Mouse (Mus musculus): Measurements from ENCODE around the gene Gm21188.
"Not testable (repeated sequence)": the region's sequence is repeated elsewhere in the genome, so short reads cannot be mapped to it uniquely, and the experiment has no call there.

The Gm21188 gene

DNA sequence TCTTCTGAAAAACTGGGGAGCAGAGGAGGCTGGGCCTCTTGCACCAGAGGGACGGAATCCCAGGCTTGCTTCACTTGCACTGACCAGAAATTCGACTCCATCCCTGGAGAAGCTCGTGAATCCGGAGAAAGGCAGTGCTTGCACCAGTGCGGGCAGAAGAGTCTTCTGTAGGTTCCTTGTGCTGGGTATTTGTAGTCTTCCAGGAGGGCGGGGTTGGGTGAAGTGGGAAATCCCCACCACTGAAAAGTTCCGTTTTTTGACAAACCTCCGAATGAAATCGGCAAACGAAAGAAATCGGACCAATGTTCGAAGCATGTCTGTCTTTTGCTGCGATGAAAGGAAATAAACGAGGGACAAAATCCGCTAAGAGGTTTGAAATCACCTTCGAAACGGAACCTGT, 25.1 kb downstream of the Gm21188 start, which contains the start of gene Gm36079:
Gm36079 (minus strand) TSS at position 101 of the 400 bp plus-strand sequence.
- not testable (repeated sequence) for DNase-seq (ENCODE audit: low read depth in 1 of 2, low spot score in 2 of 2)

GRCm38 (mm10) chr13:120026373-120026772, 25.6 kb downstream of the Gm21188 start:
- not testable (repeated sequence) for DNase-seq (ENCODE audit: low read depth in 1 of 2, low spot score in 2 of 2)

- DNase-seq (ENCODE audit: low read depth in 1 of 2, low spot score in 2 of 2), result not testable (repeated sequence)
These were observed 26.4 kb downstream of the Gm21188 start for GRCm38 (mm10) chr13:120025576-120025975.

- not testable (repeated sequence) for DNase-seq (ENCODE audit: low read depth in 1 of 2, low spot score in 2 of 2)
These were observed 27.0 kb downstream of the Gm21188 start for GRCm38 (mm10) chr13:120025004-120025403.

DNA sequence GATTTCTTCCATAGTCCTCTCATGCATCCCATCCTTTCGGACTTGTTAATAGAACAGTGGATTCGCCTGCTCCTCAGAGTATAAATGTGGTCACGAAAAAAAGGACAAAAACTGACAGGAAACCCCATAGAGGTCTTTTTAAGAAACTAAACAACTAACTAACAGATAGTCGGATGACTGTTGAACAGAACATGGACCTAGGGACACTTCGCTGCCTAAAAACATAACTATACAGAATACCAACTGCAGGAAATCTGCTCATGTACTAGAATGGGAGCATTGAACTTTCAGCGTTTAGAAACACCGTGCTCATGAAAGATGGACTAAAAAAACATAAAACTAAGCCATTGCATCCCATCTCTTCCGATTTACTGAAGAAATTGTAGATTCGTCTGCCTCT, 27.4 kb downstream of the Gm21188 start:
- not testable (repeated sequence) for DNase-seq (ENCODE audit: low read depth in 1 of 2, low spot score in 2 of 2)

DNA sequence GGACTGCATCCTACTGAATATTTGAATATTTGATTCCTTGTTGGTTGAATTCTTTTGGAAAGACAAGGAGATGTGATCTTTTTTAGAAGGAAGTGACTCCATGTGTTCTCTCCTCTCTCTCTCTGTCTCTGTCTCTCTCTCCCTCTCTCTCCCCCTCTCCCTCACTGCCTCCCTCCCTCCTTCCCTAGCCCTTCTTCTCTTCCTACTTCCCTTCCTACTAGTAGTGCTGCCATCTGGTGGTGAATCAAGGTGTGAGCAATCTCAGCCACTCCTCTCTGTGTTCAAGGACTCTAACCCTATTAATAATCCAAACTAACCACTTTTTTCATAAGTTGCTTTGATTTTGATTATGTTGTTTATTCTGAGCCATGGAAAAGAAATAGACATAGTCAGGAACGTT, 30.5 kb downstream of the Gm21188 start:
- not testable (repeated sequence) for DNase-seq (ENCODE audit: low read depth in 1 of 2, low spot score in 2 of 2)

GRCm38 (mm10) chr13:120015348-120016007, 36.5 kb downstream of the Gm21188 start:
- not testable (repeated sequence) for DNase-seq (ENCODE audit: low read depth in 1 of 2, low spot score in 2 of 2)

- DNase-seq (ENCODE audit: low read depth in 1 of 2, low spot score in 2 of 2), result not testable (repeated sequence)
These were observed 38.0 kb downstream of the Gm21188 start for GRCm38 (mm10) chr13:120013962-120014361.

GRCm38 (mm10) chr13:120013544-120013943, 38.5 kb downstream of the Gm21188 start:
- DNase-seq (ENCODE audit: low read depth in 1 of 2, low spot score in 2 of 2), result not testable (repeated sequence)

DNA sequence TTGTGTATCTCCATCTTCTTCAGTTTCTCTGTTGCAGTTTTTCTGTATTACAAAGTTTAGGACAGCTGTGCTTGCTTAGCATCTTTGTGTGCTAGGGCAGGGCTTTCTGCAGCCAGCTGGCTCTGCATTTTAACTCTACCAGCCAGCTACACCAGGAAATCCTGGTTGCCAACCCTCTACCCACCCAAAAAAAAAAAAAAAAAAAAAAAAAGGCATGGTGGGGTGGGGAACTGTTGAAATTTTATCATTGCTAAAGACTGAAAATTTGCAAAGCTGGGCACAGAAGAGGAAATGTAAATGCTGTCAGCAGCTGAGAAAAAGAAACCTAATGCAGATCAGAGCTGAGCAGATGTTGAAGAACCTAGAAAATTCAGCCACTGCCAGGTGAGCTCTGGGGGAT, 41.9 kb downstream of the Gm21188 start:
- DNase-seq (ENCODE audit: low read depth in 1 of 2, low spot score in 2 of 2), result not testable (repeated sequence)

DNA sequence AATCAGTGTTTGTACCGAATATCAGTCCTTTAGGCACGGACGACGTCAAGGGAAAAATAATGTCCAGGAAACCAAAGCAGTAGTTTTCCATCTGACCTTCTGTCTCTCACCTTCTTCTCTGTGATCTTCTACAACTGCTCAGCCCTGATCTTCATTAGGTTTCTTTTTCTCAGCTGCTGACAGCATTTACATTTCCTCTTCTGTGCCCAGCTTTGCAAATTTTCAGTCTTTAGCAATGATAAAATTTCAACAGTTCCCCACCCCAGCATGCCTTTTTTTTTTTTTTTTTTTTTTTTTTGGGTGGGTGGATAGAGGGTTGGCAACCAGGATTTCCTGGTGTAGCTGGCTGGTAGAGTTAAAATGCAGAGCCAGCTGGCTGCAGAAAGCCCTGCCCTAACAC, 52.8 kb downstream of the Gm21188 start:
- DNase-seq (ENCODE audit: low read depth in 1 of 2, low spot score in 2 of 2), result not testable (repeated sequence)

GRCm38 (mm10) chr13:119998442-119999086, 53.4 kb downstream of the Gm21188 start:
- DNase-seq (ENCODE audit: low read depth in 1 of 2, low spot score in 2 of 2), result not testable (repeated sequence)

GRCm38 (mm10) chr13:119991917-119992496, 60.0 kb downstream of the Gm21188 start:
- DNase-seq (ENCODE audit: low read depth in 1 of 2, low spot score in 2 of 2), result not testable (repeated sequence)

GRCm38 (mm10) chr13:119991264-119991663, 60.7 kb downstream of the Gm21188 start:
- not testable (repeated sequence) for DNase-seq (ENCODE audit: low read depth in 1 of 2, low spot score in 2 of 2)
